Mouse (Mus musculus) MEL (cell line): ENCODE measurements around the gene Mob3b. TPM values are rescaled to one million over a fixed set of nuclear protein-coding genes. Genes with fewer than 3 reads are reported as not detected.
A peak's percentile ranks its signal among the peaks of the same experiment; 100 is the strongest.

Experiments used
- DNase-seq: peaks from one replicate; pipeline ENCODE4 v3.0.0; 2011; ENCODE audit warnings: low read depth, low spot score
- H3K27ac ChIP-seq: 2 replicates; pipeline ENCODE4 v1.5.1; 2012; ENCODE audit warnings: low read depth, mild to moderate bottlenecking, control low read depth, low read length, moderate library complexity; ENCODE audit not compliant: control insufficient read depth
- H3K27me3 ChIP-seq, 2 experiments: fragments of 150-350 bp in 1 of 2; sonication (generic) in 1 of 2; 2 replicates each; pipeline ENCODE4 v1.6.1; 2012; ENCODE audit warnings: low read length in 2 of 2, mild to moderate bottlenecking in 2 of 2, improper control_type of control experiment in 1 of 2, moderate library complexity in 1 of 2; ENCODE audit not compliant: insufficient read depth in 2 of 2, control insufficient read depth in 1 of 2
- H3K36me3 ChIP-seq, 2 experiments: 2 replicates each; pipeline ENCODE4 v1.6.1; 2012 to 2014; ENCODE audit warnings: low read length in 2 of 2, improper control_type of control experiment in 1 of 2, inconsistent platforms in 1 of 2, mild to moderate bottlenecking in 1 of 2; ENCODE audit not compliant: insufficient read depth in 2 of 2, control insufficient read depth in 1 of 2
- H3K4me1 ChIP-seq, 2 experiments: fragments of 150-350 bp in 1 of 2; sonication (generic) in 1 of 2; 2 replicates each; pipeline ENCODE4 v1.6.1; 2012; ENCODE audit warnings: low read length in 2 of 2, improper control_type of control experiment in 1 of 2, mild to moderate bottlenecking in 1 of 2; ENCODE audit not compliant: insufficient read depth in 2 of 2, control insufficient read depth in 1 of 2
- H3K4me3 ChIP-seq, 2 experiments: fragments of 150-350 bp in 1 of 2; sonication (generic) in 1 of 2; 2 replicates each; pipeline ENCODE4 v1.5.1; 2012; ENCODE audit warnings: low read depth in 2 of 2, low read length in 2 of 2, mild to moderate bottlenecking in 2 of 2, moderate library complexity in 2 of 2, control low read depth in 1 of 2, improper control_type of control experiment in 1 of 2; ENCODE audit not compliant: control insufficient read depth in 1 of 2, insufficient read depth in 1 of 2
- H3K79me2 ChIP-seq: 2 replicates; pipeline ENCODE4 v1.6.1; 2012; ENCODE audit warnings: mild to moderate bottlenecking, low read length, moderate library complexity; ENCODE audit not compliant: control insufficient read depth, poor library complexity, insufficient read depth
- H3K9ac ChIP-seq: 2 replicates; pipeline ENCODE4 v1.6.1; 2012; ENCODE audit warnings: low read depth, mild to moderate bottlenecking, control low read depth, low read length, moderate library complexity; ENCODE audit not compliant: control insufficient read depth, poor library complexity, severe bottlenecking
- H3K9me3 ChIP-seq: fragments of 150-350 bp; sonication (generic); replicated peaks from 2 replicates; pipeline ENCODE4 v1.6.1; 2012; ENCODE audit warnings: mild to moderate bottlenecking, low read length, improper control_type of control experiment, moderate library complexity; ENCODE audit not compliant: insufficient read depth
- CTCF ChIP-seq, 3 experiments: IDR thresholded peaks in 2 of 3; conservative IDR thresholded peaks in 1 of 3; 2 replicates each; pipeline ENCODE4 v1.5.1; 2011 to 2012; ENCODE audit warnings: low read length in 3 of 3, low read depth in 2 of 3, mild to moderate bottlenecking in 2 of 3, improper control_type of control experiment in 1 of 3, inconsistent platforms in 1 of 3, mixed read lengths in 1 of 3, moderate library complexity in 1 of 3; ENCODE audit not compliant: control insufficient read depth in 1 of 3, insufficient read depth in 1 of 3, poor library complexity in 1 of 3, severe bottlenecking in 1 of 3
- ELF1 ChIP-seq: IDR thresholded peaks from 2 replicates; pipeline ENCODE4 v1.6.1; 2014; ENCODE audit warnings: low read depth, mild to moderate bottlenecking, inconsistent platforms, low read length, improper control_type of control experiment, moderate library complexity
- GATA1 ChIP-seq: IDR thresholded peaks from 2 replicates; pipeline ENCODE4 v1.6.1; 2011; ENCODE audit warnings: low read depth, low read length, improper control_type of control experiment
- JUND ChIP-seq: IDR thresholded peaks from 2 replicates; pipeline ENCODE4 v1.6.1; 2011; ENCODE audit warnings: low read depth, mild to moderate bottlenecking, improper control_type of control experiment, low read length
- MAFK ChIP-seq: IDR thresholded peaks from 2 replicates; pipeline ENCODE4 v1.6.1; 2011; ENCODE audit warnings: low read depth, mild to moderate bottlenecking, low read length, improper control_type of control experiment, borderline replicate concordance
- MAZ ChIP-seq: IDR thresholded peaks from 2 replicates; pipeline ENCODE4 v1.6.1; 2012; ENCODE audit warnings: low read depth, mild to moderate bottlenecking, inconsistent platforms, low read length, improper control_type of control experiment
- MEF2A ChIP-seq: IDR thresholded peaks from 2 replicates; pipeline ENCODE4 v1.6.1; 2014; ENCODE audit warnings: low read depth, mild to moderate bottlenecking, inconsistent platforms, low read length, improper control_type of control experiment; ENCODE audit not compliant: poor library complexity, insufficient replicate concordance, severe bottlenecking; ENCODE audit errors: extremely low read depth
- NRF1 ChIP-seq: IDR thresholded peaks from 2 replicates; pipeline ENCODE4 v1.6.1; 2014; ENCODE audit warnings: low read depth, mild to moderate bottlenecking, inconsistent platforms, low read length, improper control_type of control experiment, moderate library complexity; ENCODE audit not compliant: poor library complexity, insufficient read depth, severe bottlenecking
- POLR2AphosphoS2 ChIP-seq: IDR thresholded peaks from 2 replicates; pipeline ENCODE4 v1.6.1; 2011; ENCODE audit warnings: low read length, improper control_type of control experiment
- RCOR1 ChIP-seq: IDR thresholded peaks from 2 replicates; pipeline ENCODE4 v1.6.1; 2012; ENCODE audit warnings: low read depth, mild to moderate bottlenecking, inconsistent platforms, low read length, improper control_type of control experiment
- TBP ChIP-seq: IDR thresholded peaks from 2 replicates; pipeline ENCODE4 v1.8.0; 2011; ENCODE audit warnings: low read depth, low read length, improper control_type of control experiment
- TCF12 ChIP-seq: IDR thresholded peaks from 2 replicates; pipeline ENCODE4 v1.6.1; 2014; ENCODE audit warnings: low read depth, mild to moderate bottlenecking, inconsistent platforms, low read length, improper control_type of control experiment, moderate library complexity
- polyA plus RNA-seq, 2 experiments: library from polyadenylated mRNA; stranded (reverse) in 1 of 2; unstranded in 1 of 2; fragments of >175 nt in 1 of 2; fragments of >200 nt in 1 of 2; gene quantifications; 2 replicates each; pipeline versions ENCODE4 v1.2.1 to v1.2.4; 2012; ENCODE audit warnings: low replicate concordance in 2 of 2, low read depth in 1 of 2; ENCODE audit not compliant: insufficient read length in 2 of 2, insufficient read depth in 1 of 2, missing spikeins in 1 of 2
- total RNA-seq: library from RNA; depleted of rRNA; stranded (reverse); fragments of 300-350 nt; gene quantifications from 2 replicates; pipeline ENCODE4 v1.2.3, GENCODE M21; 2012

Mob3b gene
- total and polyA plus RNA-seq, 3 experiments = 3.8 to 4.2 TPM; not detected in 1

GRCm38 (mm10) chr4:35165275-35165674 is 8.0 kb upstream of the Mob3b start:
- TF ChIP-seq TCF12 (no peak), CTCF (IDR thresholded peaks at IDR 0.05 in 2 of 3, conservative IDR thresholded peaks at IDR 0.05 in 1 of 3; ENCODE audit: control insufficient read depth in 1 of 3, insufficient read depth in 1 of 3, low read depth in 2 of 3, low read length in 3 of 3, poor library complexity in 1 of 3, severe bottlenecking in 1 of 3) (no peak)
- peaks cover 0 to 2% of the 10 kb centered on the region in 2 experiments; a peak in 2 of 4 replicates for H3K4me1 ChIP-seq
- no peaks in the 10 kb centered on the region for H3K79me2 ChIP-seq
- H3K27me3 ChIP-seq = no peaks in the 10 kb centered on the region
- no peak for DNase-seq
- H3K27ac ChIP-seq = no peak overlapping the region
- H3K36me3 ChIP-seq = no peaks in the 10 kb centered on the region; a peak in 1 of 4 replicates
- H3K4me3 ChIP-seq = no peak overlapping the region
- no peaks in the 10 kb centered on the region for H3K9me3 ChIP-seq
- no peak overlapping the region for H3K9ac ChIP-seq

GRCm38 (mm10) chr4:35157815-35158214 is 531 bp upstream of the Mob3b start:
- Histone ChIP-seq H3K79me2 (peaks cover 1% of the 10 kb centered on the region; the same call in 1 of the 2 replicates), H3K27me3 (no peaks in the 10 kb centered on the region), H3K36me3 (peaks cover 0 to 3% of the 10 kb centered on the region in 2 experiments; a peak in 2 of 4 replicates), H3K4me3 (peak overlapping the region in 1 of 2 experiments; percentile 77; a peak in 1 of 4 replicates), H3K27ac (no peak overlapping the region), H3K9me3 (no peaks in the 10 kb centered on the region), H3K9ac (no peak overlapping the region), H3K4me1 (peaks cover 2 to 10% of the 10 kb centered on the region in 2 experiments)
- TF ChIP-seq MAFK = no peak
- no peak for TF ChIP-seq JUND
- peak; percentile 64 for DNase-seq

GRCm38 (mm10) chr4:35156149-35156611 is 1.1 kb downstream of the Mob3b start:
- Histone ChIP-seq H3K4me3 (peak overlapping the region; percentile 77 to 82), H3K79me2 (peaks cover 1% of the 10 kb centered on the region), H3K27me3 (no peaks in the 10 kb centered on the region), H3K9ac (peak overlapping the region; percentile 87), H3K9me3 (no peaks in the 10 kb centered on the region), H3K4me1 (peaks cover 2 to 10% of the 10 kb centered on the region in 2 experiments), H3K27ac (no peak overlapping the region), H3K36me3 (peaks cover 0 to 3% of the 10 kb centered on the region in 2 experiments; a peak in 2 of 4 replicates)
- DNase-seq = peak; percentile 73
- TF ChIP-seq TBP (0 out of 2 replicates have a peak, but pooled peaks have one; percentile 33), ELF1 (no peak), NRF1 (peak; percentile 63), RCOR1 (peak; percentile 28; the same call in 1 of the 2 replicates), MEF2A (no peak), TCF12 (no peak), GATA1 (peak; percentile 62), MAZ (peak; percentile 69; the same call in 1 of the 2 replicates), POLR2AphosphoS2 (no peak)
